Mouse (Mus musculus): ENCODE measurements around the gene Ttyh2. TPM values are rescaled to one million over a fixed set of nuclear protein-coding genes. Genes with fewer than 3 reads are reported as not detected.

Ttyh2 gene
- 1 to 10 TPM in 1 of 2 experiments, under 1 TPM in 1; 0.74 to 3.4 TPM for polyA plus RNA-seq (2017; shearing (Covaris generic))

GRCm38 (mm10) chr11:114675341-114675825 is at the start of gene Ttyh2:
Gene Ttyh2 (plus strand): TSS chr11:114675431.

GRCm38 (mm10) chr11:114668301-114668710 is 6.9 kb upstream of the Ttyh2 start, which contains the start of gene Rpl38:
Gene Rpl38 (plus strand): TSS chr11:114668524.

GRCm38 (mm10) chr11:114726965-114727825 is 52.0 kb downstream of the Ttyh2 start, which contains the start of gene Dnaic2:
Gene Dnaic2 (plus strand): TSS chr11:114727408.

DNA sequence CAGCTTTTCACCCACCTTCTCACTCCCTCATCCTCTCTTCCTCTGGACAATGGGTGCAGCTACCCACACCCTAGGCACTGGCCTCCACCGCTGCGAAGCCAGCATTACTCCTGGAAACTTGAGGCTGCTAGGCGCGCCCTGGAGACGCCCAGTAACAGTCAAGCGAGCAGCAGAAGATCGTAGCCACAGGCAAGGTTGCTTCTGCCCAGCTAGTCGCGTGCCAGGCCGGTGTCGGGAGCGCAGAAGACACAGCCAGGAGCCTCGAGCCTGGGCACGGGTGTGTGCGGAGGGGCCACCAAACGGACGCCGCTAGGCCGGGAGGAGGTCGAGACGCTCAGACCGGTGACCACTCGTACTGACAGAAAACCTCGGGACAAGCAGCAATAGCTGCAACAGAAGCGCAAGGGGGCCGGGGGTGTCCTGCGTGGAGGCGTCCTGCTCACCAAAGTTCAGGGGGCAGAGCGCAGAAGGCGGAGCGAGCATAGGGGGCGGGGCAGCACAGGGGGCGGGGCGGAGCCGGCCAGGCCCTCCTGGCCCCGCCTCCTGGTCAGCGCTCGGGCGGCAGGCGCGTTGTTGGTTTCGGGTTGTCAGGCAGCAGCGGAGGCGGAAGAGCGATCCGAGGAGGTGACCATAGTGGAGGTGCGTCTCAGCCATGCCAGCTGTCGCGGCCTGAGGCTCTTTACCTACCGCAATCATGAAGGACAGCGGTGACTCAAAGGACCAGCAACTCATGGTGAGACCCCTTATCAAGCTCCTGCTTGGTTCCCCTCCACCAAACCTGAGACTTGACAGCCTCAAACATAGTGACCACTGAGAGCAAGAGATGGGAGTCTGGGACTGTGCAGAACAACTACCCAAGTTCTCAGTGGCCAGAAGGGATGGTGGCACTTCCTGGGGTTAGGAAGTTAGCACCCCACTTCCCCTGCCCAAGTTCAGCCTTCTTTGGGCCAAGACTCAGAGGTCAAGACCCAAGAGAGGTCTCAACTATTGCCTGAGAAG is 89.9 kb downstream of the Ttyh2 start, which contains the start of gene Kif19a:
Gene Kif19a, plus strand, starts transcription at position 569 of the 999 bp plus-strand sequence.

Other genes starting within 250 kb of the Ttyh2 start
- gene Rpl38, start 6.9 kb upstream of the Ttyh2 start, polyA plus RNA-seq (2017; shearing (Covaris generic)), result 100 to 1,000 TPM; 444 to 637 TPM
- gene Dnaic2, start 52.0 kb downstream of the Ttyh2 start, polyA plus RNA-seq (2017; shearing (Covaris generic)), result not detected
- under 1 TPM; 0.57 to 0.62 TPM for gene Kif19a, start 90.0 kb downstream of the Ttyh2 start, polyA plus RNA-seq (2017; shearing (Covaris generic))
- gene Btbd17, start 120.5 kb downstream of the Ttyh2 start, polyA plus RNA-seq (2017; shearing (Covaris generic)), result under 1 TPM in 1 of 2 experiments, not detected in 1; 0.85 TPM
- gene Gpr142, start 123.5 kb downstream of the Ttyh2 start, polyA plus RNA-seq (2017; shearing (Covaris generic)), result not detected
- gene Gprc5c, start 175.7 kb downstream of the Ttyh2 start, polyA plus RNA-seq (2017; shearing (Covaris generic)), result under 1 TPM in 1 of 2 experiments, not detected in 1; 0.23 TPM
- gene Cd300a, start 214.6 kb downstream of the Ttyh2 start, polyA plus RNA-seq (2017; shearing (Covaris generic)), result 1 to 10 TPM in 1 of 2 experiments, under 1 TPM in 1; 0.32 to 2.8 TPM

All from activated CD4-positive, CD25-positive, alpha-beta regulatory T cell (primary cell).